ENCODE assay signal across 9 mouse cellular contexts in genomic region chr3:141549661-141550060, GRCm38 (mm10).
DNase-seq lines count a peak whose midpoint lies in the region; ATAC-seq and TF ChIP-seq lines count a peak whose summit lies in the region.
"Had no signal": no experiment of that assay in that cellular context is flagged by ENCODE, and none has a peak within 500 bp of the region (broad histone marks: within the 10 kb centered on the region; RNA-seq: fewer than 3 reads in every experiment).

No protein-coding gene starts in this region.

- no peak overlapping the region for H3K27ac ChIP-seq in hindbrain, embryonic 16.5 days (ENCODE audit: low read depth, low read length)
- H3K27ac ChIP-seq in hindbrain, embryonic 13.5 days, result no peak overlapping the region
- H3K27ac ChIP-seq in hindbrain, postnatal 0 days, result no peak overlapping the region
- H3K27ac ChIP-seq in intestine, postnatal 0 days (ENCODE audit: low read depth, low read length), result no peak overlapping the region

- H3K36me3 ChIP-seq in hindbrain, embryonic 16.5 days (ENCODE audit: control insufficient read depth, insufficient read depth, low read length), result no peaks in the 10 kb centered on the region
- H3K36me3 ChIP-seq in hindbrain, embryonic 13.5 days, result no peaks in the 10 kb centered on the region
- no peaks in the 10 kb centered on the region for H3K36me3 ChIP-seq in hindbrain, postnatal 0 days (ENCODE audit: insufficient read depth, low read length)
- no peaks in the 10 kb centered on the region for H3K36me3 ChIP-seq in intestine, postnatal 0 days (ENCODE audit: control insufficient read depth, insufficient read depth)

- 22% methylated on average over 3 of the region's 3 CpGs for WGBS in hindbrain, embryonic 16.5 days
- 16% methylated on average over 3 of the region's 3 CpGs for WGBS in hindbrain, embryonic 13.5 days
- 21% methylated on average over 3 of the region's 3 CpGs for WGBS in hindbrain, postnatal 0 days
- 59% methylated on average over 3 of the region's 3 CpGs for WGBS in intestine, postnatal 0 days

- no peak overlapping the region for H3K4me3 ChIP-seq in hindbrain, embryonic 16.5 days (ENCODE audit: low read length)
- H3K4me3 ChIP-seq in hindbrain, embryonic 13.5 days, result no peak overlapping the region
- no peak overlapping the region for H3K4me3 ChIP-seq in hindbrain, postnatal 0 days (ENCODE audit: low read length)
- no peak overlapping the region for H3K4me3 ChIP-seq in intestine, postnatal 0 days (ENCODE audit: low read depth, low read length)

- peak; percentile 39 for DNase-seq in brain, embryonic 14.5 days (ENCODE audit: low read depth)
- peak; percentile 70 for DNase-seq in cerebellum, adult 9-10 months
- DNase-seq in hindbrain, postnatal 0 days (ENCODE audit: low spot score), result peak; percentile 18
- DNase-seq in spleen, postnatal 14 days (ENCODE audit: low spot score in 2 of 2), result no peak
- no peak for DNase-seq in ovary, postnatal 36 days (ENCODE audit: low spot score)

- H3K9me3 ChIP-seq in hindbrain, embryonic 16.5 days (ENCODE audit: control insufficient read depth, low read length), result no peaks in the 10 kb centered on the region
- H3K9me3 ChIP-seq in hindbrain, embryonic 13.5 days, result no peaks in the 10 kb centered on the region
- no peaks in the 10 kb centered on the region for H3K9me3 ChIP-seq in hindbrain, postnatal 0 days (ENCODE audit: low read length)
- no peaks in the 10 kb centered on the region for H3K9me3 ChIP-seq in intestine, postnatal 0 days (ENCODE audit: control insufficient read depth)

- no peaks in the 10 kb centered on the region for H3K27me3 ChIP-seq in hindbrain, embryonic 16.5 days (replicated peaks; ENCODE audit: control insufficient read depth, insufficient read depth, low read length)
- H3K27me3 ChIP-seq in hindbrain, embryonic 13.5 days, result no peaks in the 10 kb centered on the region
- H3K27me3 ChIP-seq in hindbrain, postnatal 0 days (ENCODE audit: insufficient read depth, low read length), result no peaks in the 10 kb centered on the region
- H3K27me3 ChIP-seq in intestine, postnatal 0 days (replicated peaks; ENCODE audit: control insufficient read depth, insufficient read depth, low read length), result no peaks in the 10 kb centered on the region

- no peak for TF ChIP-seq CTCF in brain, embryonic 14.5 days (IDR thresholded peaks at IDR 0.05; ENCODE audit: borderline replicate concordance, extremely low read depth, insufficient read depth, insufficient read length)
- no peak for TF ChIP-seq CTCF in hindbrain, postnatal 0 days (IDR thresholded peaks at IDR 0.05; ENCODE audit: low read depth)
- TF ChIP-seq CTCF in intestine, postnatal 0 days (IDR thresholded peaks at IDR 0.05; ENCODE audit: low read depth), result no peak

- peak; percentile 45; the same call in 1 of the 2 replicates for ATAC-seq in hindbrain, embryonic 16.5 days
- ATAC-seq in hindbrain, embryonic 13.5 days (ENCODE audit: low FRiP score), result no peak
- ATAC-seq in hindbrain, postnatal 0 days, result peak; percentile 63; the same call in 1 of the 2 replicates
- no peak for ATAC-seq in intestine, postnatal 0 days
- ATAC-seq: lung, postnatal 0 days had no signal

- H3K4me2 ChIP-seq in hindbrain, embryonic 16.5 days (ENCODE audit: low read length), result no peak overlapping the region
- H3K4me2 ChIP-seq in hindbrain, embryonic 13.5 days, result no peak overlapping the region
- H3K4me2 ChIP-seq in hindbrain, postnatal 0 days (ENCODE audit: low read depth, low read length), result no peak overlapping the region
- H3K4me2 ChIP-seq in intestine, postnatal 0 days (replicated peaks; ENCODE audit: low read depth), result no peak overlapping the region

- peaks cover 2% of the 10 kb centered on the region; the same call in 1 of the 2 replicates for H3K4me1 ChIP-seq in hindbrain, embryonic 16.5 days (ENCODE audit: control insufficient read depth, insufficient read depth, low read depth, low read length)
- peaks cover 13% of the 10 kb centered on the region for H3K4me1 ChIP-seq in hindbrain, embryonic 13.5 days (replicated peaks)
- H3K4me1 ChIP-seq in hindbrain, postnatal 0 days (ENCODE audit: insufficient read depth, low read length), result peaks cover 11% of the 10 kb centered on the region; the same call in 1 of the 2 replicates
- no peaks in the 10 kb centered on the region for H3K4me1 ChIP-seq in intestine, postnatal 0 days (replicated peaks; ENCODE audit: control insufficient read depth, insufficient read depth, low read length)

- no peak overlapping the region for H3K9ac ChIP-seq in hindbrain, embryonic 16.5 days (ENCODE audit: low read depth, low read length)
- no peak overlapping the region for H3K9ac ChIP-seq in hindbrain, embryonic 13.5 days
- no peak overlapping the region for H3K9ac ChIP-seq in hindbrain, postnatal 0 days (replicated peaks; ENCODE audit: low read length)
- no peak overlapping the region for H3K9ac ChIP-seq in intestine, postnatal 0 days (ENCODE audit: low read depth, low read length)

- no peak for TF ChIP-seq POLR2A in brain, embryonic 14.5 days (IDR thresholded peaks at IDR 0.05; ENCODE audit: borderline replicate concordance, extremely low read depth, insufficient read depth, insufficient read length, poor library complexity, severe bottlenecking)

Comparison
In these comparisons a context has a peak if more than half of its experiments do, and no peak if none do; other contexts are left out.
1. ATAC-seq: peak in hindbrain, embryonic 16.5 days (single experiment) and hindbrain, postnatal 0 days (single experiment); none in hindbrain, embryonic 13.5 days (single experiment) and intestine, postnatal 0 days (single experiment).
2. DNase-seq: peak in brain, embryonic 14.5 days (single experiment), cerebellum, adult 9-10 months (single experiment) and hindbrain, postnatal 0 days (single experiment); none in spleen, postnatal 14 days (0 of 2) and ovary, postnatal 36 days (single experiment).